Mouse (Mus musculus) hindbrain, embryonic 14.5 days (tissue): ENCODE results near the gene Mettl9. TPM values are rescaled to one million over a fixed set of nuclear protein-coding genes. Genes with fewer than 3 reads are reported as not detected.

ENCODE experiments used
- ATAC-seq: fragments of 200-750 bp; cut with Nextera tagmentation; 2 replicates; pipeline ENCODE4 v1.8.0; 2017; ENCODE audit warnings: moderate number of reproducible peaks, mild to moderate bottlenecking, moderate TSS enrichment, moderate library complexity; ENCODE audit not compliant: low FRiP score
- DNase-seq: peaks from one replicate; pipeline ENCODE4 v3.0.0-alpha.2; 2015; ENCODE audit warnings: low spot score
- H3K27ac ChIP-seq: fragments of 300-500 bp; sonication (generic); 2 replicates; pipeline ENCODE4 v1.5.1; 2014; ENCODE audit warnings: mild to moderate bottlenecking, moderate library complexity
- H3K27me3 ChIP-seq: fragments of 300-500 bp; sonication (generic); 2 replicates; pipeline ENCODE4 v1.6.1; 2014; ENCODE audit warnings: mild to moderate bottlenecking, low read length, mixed read lengths; ENCODE audit not compliant: control insufficient read depth, insufficient read depth
- H3K36me3 ChIP-seq: fragments of 300-500 bp; sonication (generic); replicated peaks from 2 replicates; pipeline ENCODE4 v1.6.1; 2014; ENCODE audit not compliant: control insufficient read depth, insufficient read depth
- H3K4me1 ChIP-seq: fragments of 300-500 bp; sonication (generic); replicated peaks from 2 replicates; pipeline ENCODE4 v1.6.1; 2014; ENCODE audit warnings: antibody characterized with exemption, low read length, mixed read lengths; ENCODE audit not compliant: control insufficient read depth, insufficient read depth
- H3K4me2 ChIP-seq: fragments of 300-500 bp; sonication (generic); replicated peaks from 2 replicates; pipeline ENCODE4 v1.6.1; 2014; ENCODE audit warnings: mild to moderate bottlenecking, moderate library complexity
- H3K4me3 ChIP-seq: fragments of 300-500 bp; sonication (generic); replicated peaks from 2 replicates; pipeline ENCODE4 v1.5.1; 2014; ENCODE audit warnings: mild to moderate bottlenecking, low read length
- H3K9ac ChIP-seq: fragments of 300-500 bp; sonication (generic); 2 replicates; pipeline ENCODE4 v1.6.1; 2014
- H3K9me3 ChIP-seq: fragments of 300-500 bp; sonication (generic); 2 replicates; pipeline ENCODE4 v1.6.1; 2016; ENCODE audit warnings: low read length; ENCODE audit not compliant: control insufficient read depth
- WGBS: fragments of 180-500 bp; shearing (Covaris S2); extraction: QIAGEN DNeasy Blood & Tissue Kit; methylation state at CpG from one replicate; pipeline ENCODE4 v1.1.7; 2014; 5-methylcytosine and 5-hydroxymethylcytosine counted together
- polyA plus RNA-seq: library from polyadenylated mRNA; unstranded; fragments of >200 nt; fragmentation: Nextera tagmentation; extraction: Ambion mirVana; gene quantifications from 2 replicates; pipeline ENCODE4 v1.2.1, GENCODE M21; 2014

Gene Mettl9
- polyA plus RNA-seq, 1 experiment from 2014 or later, result 209 TPM

GRCm38 (mm10) chr7:121071276-121071675 is 37.0 kb downstream of the Mettl9 start:
- H3K27me3 ChIP-seq, result no peaks in the 10 kb centered on the region
- no peak overlapping the region for H3K4me3 ChIP-seq
- ATAC-seq (no peak), DNase-seq (no peak)
- no peak overlapping the region for H3K4me2 ChIP-seq
- H3K9ac ChIP-seq, result no peak overlapping the region
- peaks cover 50% of the 10 kb centered on the region for H3K36me3 ChIP-seq
- WGBS, result 91% methylated on average over 4 of the region's 4 CpGs
- H3K27ac ChIP-seq, result no peak overlapping the region
- H3K9me3 ChIP-seq, result no peaks in the 10 kb centered on the region
- H3K4me1 ChIP-seq, result no peaks in the 10 kb centered on the region

- Histone ChIP-seq H3K4me3 (no peak overlapping the region), H3K4me1 (no peaks in the 10 kb centered on the region), H3K9ac (no peak overlapping the region), H3K9me3 (no peaks in the 10 kb centered on the region), H3K27ac (no peak overlapping the region), H3K36me3 (peaks cover 62% of the 10 kb centered on the region), H3K4me2 (no peak overlapping the region), H3K27me3 (no peaks in the 10 kb centered on the region)
- DNase-seq (no peak), ATAC-seq (no peak)
- WGBS, result 88% methylated on average over 5 of the region's 5 CpGs
These were observed 38.3 kb downstream of the Mettl9 start for GRCm38 (mm10) chr7:121072506-121072905.

- H3K4me2 ChIP-seq, result no peak within 1 kb of the TSS
- H3K27ac ChIP-seq, result no peak within 1 kb of the TSS
- WGBS, result 89% methylated on average over 11 of the region's 11 CpGs
- H3K27me3 ChIP-seq, result no peaks in the 10 kb centered on the region
- DNase-seq, result no peak
- H3K4me1 ChIP-seq, result no peaks in the 10 kb centered on the region
- H3K9me3 ChIP-seq, result no peaks in the 10 kb centered on the region
- H3K4me3 ChIP-seq, result no peak within 1 kb of the TSS
- H3K9ac ChIP-seq, result no peak within 1 kb of the TSS
- no peak for ATAC-seq
- peaks cover 60% of the 10 kb centered on the region for H3K36me3 ChIP-seq
These were observed 40.0 kb downstream of the Mettl9 start, which contains the start of gene Igsf6 for GRCm38 (mm10) chr7:121074281-121074680. TSS of gene Igsf6 (minus strand) at chr7:121074572.

- 87% methylated on average over 6 of the region's 6 CpGs for WGBS
- ATAC-seq (no peak), DNase-seq (no peak)
- Histone ChIP-seq H3K27ac (no peak overlapping the region), H3K27me3 (no peaks in the 10 kb centered on the region), H3K9me3 (no peaks in the 10 kb centered on the region), H3K36me3 (peaks cover 56% of the 10 kb centered on the region), H3K4me1 (no peaks in the 10 kb centered on the region), H3K9ac (no peak overlapping the region), H3K4me2 (no peak overlapping the region), H3K4me3 (no peak overlapping the region)
These were observed 40.7 kb downstream of the Mettl9 start for GRCm38 (mm10) chr7:121074801-121075400.

- no peak overlapping the region for H3K9ac ChIP-seq
- H3K9me3 ChIP-seq, result no peaks in the 10 kb centered on the region
- H3K36me3 ChIP-seq, result peaks cover 51% of the 10 kb centered on the region
- H3K4me2 ChIP-seq, result no peak overlapping the region
- 88% methylated on average over 5 of the region's 5 CpGs for WGBS
- ATAC-seq, result no peak
- H3K4me3 ChIP-seq, result no peak overlapping the region
- no peaks in the 10 kb centered on the region for H3K27me3 ChIP-seq
- H3K27ac ChIP-seq, result no peak overlapping the region
- DNase-seq, result no peak
- no peaks in the 10 kb centered on the region for H3K4me1 ChIP-seq
These were observed 41.2 kb downstream of the Mettl9 start for GRCm38 (mm10) chr7:121075416-121075815.

GRCm38 (mm10) chr7:121077311-121077710 is 43.1 kb downstream of the Mettl9 start:
- Histone ChIP-seq H3K27ac (no peak overlapping the region), H3K9me3 (no peaks in the 10 kb centered on the region), H3K4me3 (no peak overlapping the region), H3K36me3 (peaks cover 35% of the 10 kb centered on the region), H3K4me1 (no peaks in the 10 kb centered on the region), H3K4me2 (no peak overlapping the region), H3K27me3 (no peaks in the 10 kb centered on the region), H3K9ac (no peak overlapping the region)
- no peak for DNase-seq
- 90% methylated on average over 6 of the region's 6 CpGs for WGBS
- ATAC-seq, result peak; percentile 57; the same call in 1 of the 2 replicates

- Histone ChIP-seq H3K4me1 (no peaks in the 10 kb centered on the region), H3K4me2 (no peak overlapping the region), H3K9me3 (no peaks in the 10 kb centered on the region), H3K9ac (no peak overlapping the region), H3K4me3 (no peak overlapping the region), H3K27ac (no peak overlapping the region), H3K27me3 (no peaks in the 10 kb centered on the region), H3K36me3 (peaks cover 35% of the 10 kb centered on the region)
- ATAC-seq, result peak; percentile 78
- WGBS, result 11% methylated on average over 5 of the region's 5 CpGs
- DNase-seq, result peak; percentile 91
These were observed 43.6 kb downstream of the Mettl9 start for GRCm38 (mm10) chr7:121077829-121078228.

- Histone ChIP-seq H3K36me3 (peaks cover 22% of the 10 kb centered on the region), H3K9ac (no peak within 1 kb of the TSS), H3K4me2 (no peak within 1 kb of the TSS), H3K9me3 (no peaks in the 10 kb centered on the region), H3K4me1 (0 out of 2 replicates have a peak, but pooled peaks cover 9% of the 10 kb centered on the region), H3K27ac (no peak within 1 kb of the TSS), H3K4me3 (no peak within 1 kb of the TSS), H3K27me3 (no peaks in the 10 kb centered on the region)
- no peak for ATAC-seq
- DNase-seq, result no peak
- WGBS, result 89% methylated on average over 4 of the region's 4 CpGs
These were observed 47.1 kb downstream of the Mettl9 start, which contains the start of gene Otoa for GRCm38 (mm10) chr7:121081350-121081749. TSS of gene Otoa (plus strand) at chr7:121081650.

GRCm38 (mm10) chr7:121081816-121082215 is 47.6 kb downstream of the Mettl9 start:
- 87% methylated on average over 2 of the region's 2 CpGs for whole genome bisulfite sequencing
- Histone ChIP-seq H3K4me2 (no peak overlapping the region), H3K27me3 (no peaks in the 10 kb centered on the region), H3K36me3 (peaks cover 18% of the 10 kb centered on the region), H3K4me1 (0 out of 2 replicates have a peak, but pooled peaks cover 9% of the 10 kb centered on the region), H3K4me3 (no peak overlapping the region), H3K9me3 (no peaks in the 10 kb centered on the region), H3K27ac (no peak overlapping the region), H3K9ac (no peak overlapping the region)
- ATAC-seq (no peak), DNase-seq (no peak)
